In the genomic region with DNA sequence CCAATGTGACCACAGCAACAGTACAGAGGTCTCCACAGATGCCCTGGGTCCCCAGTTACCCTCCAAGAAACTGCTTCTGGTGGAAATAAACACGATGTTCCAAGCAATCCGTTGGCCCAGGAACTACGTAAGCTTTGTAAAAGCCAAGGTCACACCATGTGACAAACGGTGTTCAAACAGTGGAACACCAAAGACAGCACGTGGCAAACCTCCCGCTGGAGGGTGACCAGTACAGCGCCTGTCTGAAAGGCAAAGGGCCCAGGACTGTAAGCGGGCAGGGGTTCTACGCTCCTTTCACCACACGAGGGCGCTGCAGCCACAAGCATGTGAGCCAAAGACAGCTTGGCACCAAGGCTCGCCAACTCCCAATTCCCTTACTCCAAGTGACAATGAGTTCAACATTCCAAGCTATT, we compare ENCODE assay signal across 8 mouse cellular contexts. TPM values are rescaled to one million over a fixed set of nuclear protein-coding genes. Genes with fewer than 3 reads are reported as not detected.
DNase-seq lines count a peak whose midpoint lies in the region; ATAC-seq lines count a peak whose summit lies in the region.

No protein-coding gene starts in this region.

- no peaks in the 10 kb centered on the region for H3K4me1 ChIP-seq in intestine, embryonic 14.5 days (replicated peaks; ENCODE audit: control insufficient read depth, insufficient read depth, low read length)
- H3K4me1 ChIP-seq in midbrain, embryonic 10.5 days = peaks cover 25% of the 10 kb centered on the region

- H3K9me3 ChIP-seq in intestine, embryonic 14.5 days (ENCODE audit: control insufficient read depth, low read length) = no peaks in the 10 kb centered on the region
- H3K9me3 ChIP-seq in midbrain, embryonic 10.5 days (replicated peaks) = no peaks in the 10 kb centered on the region

- H3K27me3 ChIP-seq in intestine, embryonic 14.5 days (replicated peaks; ENCODE audit: control insufficient read depth, insufficient read depth, low read length) = no peaks in the 10 kb centered on the region
- H3K27me3 ChIP-seq in midbrain, embryonic 10.5 days (ENCODE audit: low read depth, poor library complexity, severe bottlenecking) = peaks cover 9% of the 10 kb centered on the region; the same call in 1 of the 2 replicates

- H3K36me3 ChIP-seq in intestine, embryonic 14.5 days (ENCODE audit: control insufficient read depth, insufficient read depth, low read length) = peaks cover 23% of the 10 kb centered on the region
- peaks cover 20% of the 10 kb centered on the region for H3K36me3 ChIP-seq in midbrain, embryonic 10.5 days

- ATAC-seq in intestine, embryonic 14.5 days (replicated peaks; ENCODE audit: low FRiP score, low TSS enrichment, low read depth) = peak; percentile 80

- H3K4me2 ChIP-seq in intestine, embryonic 14.5 days (ENCODE audit: low read length) = peak overlapping the region; percentile 3; the same call in 1 of the 2 replicates

- intact Hi-C loops in left cerebral cortex, postnatal 14 days (cut with DNase I) = loop anchor here (10.0 kb wide), 1 partner anchor 370 kb away; no protein-coding TSS in a partner anchor

- H3K9ac ChIP-seq in intestine, embryonic 14.5 days (ENCODE audit: low read length) = no peak overlapping the region

- H3K4me3 ChIP-seq in intestine, embryonic 14.5 days (ENCODE audit: low read depth, low read length) = no peak overlapping the region
- H3K4me3 ChIP-seq in midbrain, embryonic 10.5 days = 0 out of 2 replicates have a peak overlapping the region, but pooled peaks have one; percentile 18

- H3K27ac ChIP-seq in intestine, embryonic 14.5 days (ENCODE audit: low read depth) = no peak overlapping the region
- H3K27ac ChIP-seq in midbrain, embryonic 10.5 days (replicated peaks) = no peak overlapping the region

- DNase-seq in adipocyte (ENCODE audit: low spot score) = peak; percentile 96
- DNase-seq in embryo, embryonic 10.5 days (ENCODE audit: low spot score) = peak; percentile 96
- DNase-seq in gastrocnemius, postnatal 25 days = peak; percentile 82
- DNase-seq in intestine, embryonic 14.5 days (ENCODE audit: low spot score) = peak; percentile 97
- DNase-seq in left cerebral cortex, postnatal 14 days (ENCODE audit: low spot score in 2 of 2) = peak; percentile 89 to 93
- DNase-seq in midbrain, embryonic 10.5 days (ENCODE audit: low spot score) = peak; percentile 90
- peak; percentile 69 to 76 for DNase-seq in right cerebral cortex, postnatal 36 days (ENCODE audit: low spot score in 2 of 2)
- peak; percentile 79 to 95 for DNase-seq in urinary bladder, postnatal 4 days (ENCODE audit: low spot score in 2 of 2)

- WGBS in intestine, embryonic 14.5 days = 10% methylated on average over 12 of the region's 12 CpGs
- 4% methylated on average over 12 of the region's 12 CpGs for WGBS in midbrain, embryonic 10.5 days

RNA-seq across cellular contexts. Expression of a gene that starts 13.3 kb away (rescaled TPM):
- total RNA-seq in gastrocnemius, postnatal 25 days (2021) = under 1 TPM in 1 of 2 experiments, not detected in 1; 0.38 TPM
- 0.19 and 0.22 TPM in 2 replicates for polyA plus RNA-seq in intestine, embryonic 14.5 days (2014; fragmentation: Nextera tagmentation; extraction: Ambion mirVana)
- under 1 TPM in 1 of 2 experiments, not detected in 1; 0.36 TPM for total RNA-seq in left cerebral cortex, postnatal 14 days (2021)
- polyA plus RNA-seq in midbrain, embryonic 10.5 days (2016; fragmentation: Nextera tagmentation; extraction: Ambion mirVana) = 0.11 TPM in 1 of 2 replicates, not detected in the other

RNA-seq across cellular contexts. Expression of a gene that starts 21.8 kb away (rescaled TPM):
- 100 to 1,000 TPM; 122 to 125 TPM for total RNA-seq in gastrocnemius, postnatal 25 days (2021)
- 262 and 279 TPM in 2 replicates for polyA plus RNA-seq in intestine, embryonic 14.5 days (2014; fragmentation: Nextera tagmentation; extraction: Ambion mirVana)
- total RNA-seq in left cerebral cortex, postnatal 14 days (2021) = 100 to 1,000 TPM in 1 of 2 experiments, 10 to 100 TPM in 1; 100.0 to 122 TPM
- polyA plus RNA-seq in midbrain, embryonic 10.5 days (2016; fragmentation: Nextera tagmentation; extraction: Ambion mirVana) = 85.7 and 93.7 TPM in 2 replicates

RNA-seq across cellular contexts. Expression of a gene that starts 58.6 kb away (rescaled TPM):
- total RNA-seq in gastrocnemius, postnatal 25 days (2021) = 10 to 100 TPM; 10.9 to 18.7 TPM
- 2.1 and 2.4 TPM in 2 replicates for polyA plus RNA-seq in intestine, embryonic 14.5 days (2014; fragmentation: Nextera tagmentation; extraction: Ambion mirVana)
- 10 to 100 TPM; 17.6 to 20.4 TPM for total RNA-seq in left cerebral cortex, postnatal 14 days (2021)
- polyA plus RNA-seq in midbrain, embryonic 10.5 days (2016; fragmentation: Nextera tagmentation; extraction: Ambion mirVana) = 0.57 and 0.62 TPM in 2 replicates
